Comparison of ENCODE assay signal across 15 mouse cellular contexts in genomic region chr7:116268113-116268926, GRCm38 (mm10). TPM values are rescaled to one million over a fixed set of nuclear protein-coding genes. Genes with fewer than 3 reads are reported as not detected.
DNase-seq lines count a peak whose midpoint lies in the region; ATAC-seq and TF ChIP-seq lines count a peak whose summit lies in the region.
"Had no signal": no experiment of that assay in that cellular context is flagged by ENCODE, and none has a peak within 500 bp of the region (broad histone marks: within the 10 kb centered on the region; RNA-seq: fewer than 3 reads in every experiment).

No protein-coding gene starts in this region.

- H3K9ac ChIP-seq in heart, embryonic 11.5 days (ENCODE audit: low read depth, low read length) = no peak overlapping the region
- peak overlapping the region; percentile 9; the same call in 1 of the 2 replicates for H3K9ac ChIP-seq in midbrain, embryonic 11.5 days (ENCODE audit: low read length)
- no peak overlapping the region for H3K9ac ChIP-seq in midbrain, embryonic 14.5 days (replicated peaks; ENCODE audit: low read length)
- H3K9ac ChIP-seq in kidney, embryonic 16.5 days (replicated peaks; ENCODE audit: low read length) = no peak overlapping the region
- H3K9ac ChIP-seq in stomach, postnatal 0 days (ENCODE audit: low read length) = no peak overlapping the region
- H3K9ac ChIP-seq: limb, embryonic 15.5 days; midbrain, embryonic 13.5 days; neural tube, embryonic 13.5 days had no signal

- no peak for TF ChIP-seq EP300 in stomach, postnatal 0 days (optimal IDR thresholded peaks at IDR 0.05)

- WGBS in heart, embryonic 11.5 days (ENCODE audit: insufficient replicate concordance) = 29% methylated on average over 13 of the region's 13 CpGs
- WGBS in midbrain, embryonic 11.5 days = 65% methylated on average over 13 of the region's 13 CpGs
- 57% methylated on average over 13 of the region's 13 CpGs for WGBS in midbrain, embryonic 14.5 days
- 15% methylated on average over 13 of the region's 13 CpGs for WGBS in kidney, embryonic 16.5 days
- 42% methylated on average over 13 of the region's 13 CpGs for WGBS in stomach, postnatal 0 days
- WGBS in cerebellum, adult 2 months = 67% methylated on average over 13 of the region's 13 CpGs

- H3K36me3 ChIP-seq in heart, embryonic 11.5 days (ENCODE audit: control insufficient read depth, insufficient read depth, low read length) = no peaks in the 10 kb centered on the region
- H3K36me3 ChIP-seq in midbrain, embryonic 11.5 days (ENCODE audit: control insufficient read depth, insufficient read depth, low read length) = no peaks in the 10 kb centered on the region
- no peaks in the 10 kb centered on the region for H3K36me3 ChIP-seq in midbrain, embryonic 14.5 days (ENCODE audit: control insufficient read depth, insufficient read depth, low read length)
- no peaks in the 10 kb centered on the region for H3K36me3 ChIP-seq in kidney, embryonic 16.5 days (ENCODE audit: insufficient read depth, low read length)
- no peaks in the 10 kb centered on the region for H3K36me3 ChIP-seq in stomach, postnatal 0 days (ENCODE audit: control insufficient read depth, insufficient read depth, low read length)
- H3K36me3 ChIP-seq: limb, embryonic 15.5 days; midbrain, embryonic 13.5 days; neural tube, embryonic 13.5 days had no signal

- H3K4me2 ChIP-seq in heart, embryonic 11.5 days = peak overlapping the region; percentile 40
- H3K4me2 ChIP-seq in midbrain, embryonic 11.5 days = no peak overlapping the region
- H3K4me2 ChIP-seq in midbrain, embryonic 14.5 days (ENCODE audit: low read length) = no peak overlapping the region
- peak overlapping the region; percentile 38 for H3K4me2 ChIP-seq in kidney, embryonic 16.5 days (replicated peaks; ENCODE audit: low read depth, low read length)
- H3K4me2 ChIP-seq in stomach, postnatal 0 days (replicated peaks; ENCODE audit: low read depth) = no peak overlapping the region
- H3K4me2 ChIP-seq: limb, embryonic 15.5 days; midbrain, embryonic 13.5 days; neural tube, embryonic 13.5 days had no signal

- ATAC-seq in heart, embryonic 11.5 days (replicated peaks; ENCODE audit: insufficient number of reproducible peaks, low FRiP score, low TSS enrichment) = 0 out of 2 replicates have a peak, but pooled peaks have one; percentile 40
- no peak for ATAC-seq in midbrain, embryonic 11.5 days (ENCODE audit: low FRiP score)
- ATAC-seq in midbrain, embryonic 14.5 days (ENCODE audit: low FRiP score, low TSS enrichment) = no peak
- peak; percentile 84 for ATAC-seq in kidney, embryonic 16.5 days (ENCODE audit: low FRiP score, low TSS enrichment)
- peak; percentile 43 for ATAC-seq in stomach, postnatal 0 days (ENCODE audit: low FRiP score, low TSS enrichment)
- ATAC-seq in monocyte, adult 5-6 weeks (replicated peaks; ENCODE audit: insufficient number of reproducible peaks, low FRiP score, low TSS enrichment, poor library complexity, severe bottlenecking) = no peak
- ATAC-seq: midbrain, embryonic 13.5 days had no signal

- no peaks in the 10 kb centered on the region for H3K9me3 ChIP-seq in heart, embryonic 11.5 days (replicated peaks; ENCODE audit: control insufficient read depth, low read length)
- H3K9me3 ChIP-seq in midbrain, embryonic 11.5 days (ENCODE audit: control insufficient read depth, low read length) = no peaks in the 10 kb centered on the region
- no peaks in the 10 kb centered on the region for H3K9me3 ChIP-seq in midbrain, embryonic 14.5 days (ENCODE audit: control insufficient read depth, low read length)
- H3K9me3 ChIP-seq in kidney, embryonic 16.5 days (ENCODE audit: low read length) = peaks cover 2% of the 10 kb centered on the region; the same call in 1 of the 2 replicates
- H3K9me3 ChIP-seq in stomach, postnatal 0 days (ENCODE audit: control insufficient read depth, low read length) = no peaks in the 10 kb centered on the region
- H3K9me3 ChIP-seq: limb, embryonic 15.5 days; midbrain, embryonic 13.5 days; neural tube, embryonic 13.5 days had no signal

- H3K27me3 ChIP-seq in heart, embryonic 11.5 days (ENCODE audit: control insufficient read depth, insufficient read depth, low read length) = no peaks in the 10 kb centered on the region
- no peaks in the 10 kb centered on the region for H3K27me3 ChIP-seq in midbrain, embryonic 11.5 days (ENCODE audit: control insufficient read depth, insufficient read depth, low read length)
- H3K27me3 ChIP-seq in midbrain, embryonic 14.5 days (ENCODE audit: control insufficient read depth, insufficient read depth, low read length) = no peaks in the 10 kb centered on the region
- no peaks in the 10 kb centered on the region for H3K27me3 ChIP-seq in kidney, embryonic 16.5 days (ENCODE audit: insufficient read depth, low read length)
- H3K27me3 ChIP-seq in stomach, postnatal 0 days (ENCODE audit: control insufficient read depth, insufficient read depth, low read length) = no peaks in the 10 kb centered on the region
- no peaks in the 10 kb centered on the region for H3K27me3 ChIP-seq in cerebellum, adult 2 months (ENCODE audit: control insufficient read depth, insufficient read depth, low read length)
- H3K27me3 ChIP-seq: limb, embryonic 15.5 days; midbrain, embryonic 13.5 days; neural tube, embryonic 13.5 days had no signal

- no peak for DNase-seq in heart, postnatal 25 days (ENCODE audit: low spot score)
- DNase-seq in midbrain, embryonic 11.5 days (ENCODE audit: low spot score, missing footprints) = no peak
- DNase-seq in midbrain, embryonic 14.5 days = no peak
- DNase-seq in stomach, postnatal 0 days (ENCODE audit: low spot score) = peak; percentile 39
- no peak for DNase-seq in cerebellum, adult 2 months
- DNase-seq: cerebellum, adult 11-12 months; layer of hippocampus, postnatal 36 days; right cerebral cortex, adult 18-20 months had no signal

- H3K27ac ChIP-seq in heart, embryonic 11.5 days (ENCODE audit: low read depth, low read length) = no peak overlapping the region
- H3K27ac ChIP-seq in midbrain, embryonic 11.5 days (ENCODE audit: low read depth, low read length) = no peak overlapping the region
- H3K27ac ChIP-seq in midbrain, embryonic 14.5 days (replicated peaks; ENCODE audit: low read depth, low read length) = no peak overlapping the region
- H3K27ac ChIP-seq in kidney, embryonic 16.5 days (ENCODE audit: low read length) = peak overlapping the region; percentile 85
- no peak overlapping the region for H3K27ac ChIP-seq in stomach, postnatal 0 days (replicated peaks)
- no peak overlapping the region for H3K27ac ChIP-seq in cerebellum, adult 2 months (ENCODE audit: insufficient read depth, low read length)
- H3K27ac ChIP-seq: limb, embryonic 15.5 days; midbrain, embryonic 13.5 days; neural tube, embryonic 13.5 days had no signal

- no peak overlapping the region for H3K4me3 ChIP-seq in heart, embryonic 11.5 days (ENCODE audit: low read depth, low read length)
- H3K4me3 ChIP-seq in midbrain, embryonic 11.5 days (ENCODE audit: low read depth, low read length) = no peak overlapping the region
- no peak overlapping the region for H3K4me3 ChIP-seq in midbrain, embryonic 14.5 days (replicated peaks; ENCODE audit: low read depth, low read length)
- 0 out of 2 replicates have a peak overlapping the region, but pooled peaks have one; percentile 12 for H3K4me3 ChIP-seq in kidney, embryonic 16.5 days (ENCODE audit: low read length)
- no peak overlapping the region for H3K4me3 ChIP-seq in stomach, postnatal 0 days (ENCODE audit: low read depth, low read length)
- no peak overlapping the region for H3K4me3 ChIP-seq in cerebellum, adult 2 months (replicated peaks; ENCODE audit: insufficient read depth, low read depth, low read length)
- H3K4me3 ChIP-seq: erythroblast, embryonic 14.5 days; limb, embryonic 15.5 days; midbrain, embryonic 13.5 days; neural tube, embryonic 13.5 days had no signal

- H3K4me1 ChIP-seq in heart, embryonic 11.5 days (ENCODE audit: control insufficient read depth, insufficient read depth, low read length) = peaks cover 26% of the 10 kb centered on the region
- peaks cover 28% of the 10 kb centered on the region for H3K4me1 ChIP-seq in midbrain, embryonic 11.5 days (ENCODE audit: control insufficient read depth, insufficient read depth, low read length)
- 0 out of 2 replicates have a peak, but pooled peaks cover 3% of the 10 kb centered on the region for H3K4me1 ChIP-seq in midbrain, embryonic 14.5 days (ENCODE audit: control insufficient read depth, insufficient read depth, low read length)
- peaks cover 39% of the 10 kb centered on the region for H3K4me1 ChIP-seq in kidney, embryonic 16.5 days (ENCODE audit: insufficient read depth, low read length)
- no peaks in the 10 kb centered on the region for H3K4me1 ChIP-seq in stomach, postnatal 0 days (replicated peaks; ENCODE audit: control insufficient read depth, insufficient read depth)
- H3K4me1 ChIP-seq in cerebellum, adult 2 months (ENCODE audit: control insufficient read depth, insufficient read depth, low read length) = no peaks in the 10 kb centered on the region

- intact Hi-C loops in heart, postnatal 25 days (cut with DNase I) = no loop called here

- no peak for TF ChIP-seq POLR2A in cerebellum, adult 2 months (IDR thresholded peaks at IDR 0.05; ENCODE audit: borderline replicate concordance, insufficient read depth, low read length)

- no peak for TF ChIP-seq CTCF in stomach, postnatal 0 days (IDR thresholded peaks at IDR 0.05; ENCODE audit: low read depth)
- no peak for TF ChIP-seq CTCF in cerebellum, adult 2 months (IDR thresholded peaks at IDR 0.05; ENCODE audit: borderline replicate concordance, insufficient read depth, low read depth, low read length)

RNA-seq across cellular contexts. Expression of gene Plekha7, which starts 39.9 kb away (rescaled TPM):
- polyA plus RNA-seq in heart, embryonic 11.5 days (2014; fragmentation: Nextera tagmentation; extraction: Ambion mirVana) = 25.7 and 29.1 TPM in 2 replicates
- 1 to 10 TPM; 6.7 to 6.8 TPM for total RNA-seq in heart, postnatal 25 days (2021)
- 10.4 and 10.5 TPM in 2 replicates for polyA plus RNA-seq in midbrain, embryonic 11.5 days (2014; fragmentation: Nextera tagmentation; extraction: Ambion mirVana)
- polyA plus RNA-seq in midbrain, embryonic 14.5 days (2014; fragmentation: Nextera tagmentation; extraction: Ambion mirVana) = 7.0 and 8.6 TPM in 2 replicates
- 13.1 and 13.8 TPM in 2 replicates for polyA plus RNA-seq in kidney, embryonic 16.5 days (2015; fragmentation: Nextera tagmentation; extraction: Ambion mirVana)
- 10.1 and 11.7 TPM in 2 replicates for polyA plus RNA-seq in stomach, postnatal 0 days (2015; fragmentation: Nextera tagmentation; extraction: Ambion mirVana)
- total RNA-seq in monocyte, adult 5-6 weeks (2017) = 0.76 to 1.5 TPM (median 0.96 TPM) in 3 replicates
- polyA plus RNA-seq in cerebellum, adult 2 months (2012; rRNA removed) = 13.5 and 13.8 TPM in 2 replicates

Comparison
In these comparisons a context has a peak if more than half of its experiments do, and no peak if none do; other contexts are left out.
1. ATAC-seq: peak in heart, embryonic 11.5 days (single experiment), kidney, embryonic 16.5 days (single experiment) and stomach, postnatal 0 days (single experiment); none in midbrain, embryonic 11.5 days (single experiment), midbrain, embryonic 14.5 days (single experiment) and monocyte, adult 5-6 weeks (single experiment).
2. H3K4me2 ChIP-seq: peak in heart, embryonic 11.5 days (single experiment) and kidney, embryonic 16.5 days (single experiment); none in midbrain, embryonic 11.5 days (single experiment), midbrain, embryonic 14.5 days (single experiment) and stomach, postnatal 0 days (single experiment).